ENCODE assay signal across 9 mouse cellular contexts in genomic region chr3:66078026-66078721, GRCm38 (mm10).
DNase-seq lines count a peak whose midpoint lies in the region; TF ChIP-seq lines count a peak whose summit lies in the region.
"Had no signal": no experiment of that assay in that cellular context is flagged by ENCODE, and none has a peak within 500 bp of the region (broad histone marks: within the 10 kb centered on the region; RNA-seq: fewer than 3 reads in every experiment).

No protein-coding gene starts in this region.

- peak; percentile 4 to 32 for DNase-seq in heart, postnatal 36 days
- DNase-seq in heart, adult 8-10 months (ENCODE audit: low spot score): no peak
- peak; percentile 23 for DNase-seq in urinary bladder, postnatal 25 days (ENCODE audit: low spot score)
- no peak for DNase-seq in urinary bladder, adult 2 months (ENCODE audit: low spot score)
- DNase-seq in gastrocnemius, adult 2 months: peak; percentile 65
- peak; percentile 31 for DNase-seq in testis, postnatal 14 days (ENCODE audit: low spot score)
- DNase-seq in yolk sac, embryonic 10.5 days (ENCODE audit: low spot score): no peak
- no peak for DNase-seq in spleen, adult 12 weeks (ENCODE audit: low spot score)

- no peak overlapping the region for H3K27ac ChIP-seq in gastrocnemius, adult 2 months
- H3K27ac ChIP-seq: macrophage had no signal

- TF ChIP-seq CTCF in gastrocnemius, adult 2 months (IDR thresholded peaks at IDR 0.05): peak; percentile 45

- no peak overlapping the region for H3K4me3 ChIP-seq in gastrocnemius, adult 2 months

- intact Hi-C loops in heart, postnatal 36 days (cut with DNase I): no loop called here
- intact Hi-C loops in gastrocnemius, adult 2 months (cut with DNase I): no loop called here

Comparison
In these comparisons a context has a peak if more than half of its experiments do, and no peak if none do; other contexts are left out.
1. DNase-seq: peak in heart, postnatal 36 days (2 of 2), urinary bladder, postnatal 25 days (single experiment), gastrocnemius, adult 2 months (single experiment) and testis, postnatal 14 days (single experiment); none in heart, adult 8-10 months (single experiment), urinary bladder, adult 2 months (single experiment), yolk sac, embryonic 10.5 days (single experiment) and spleen, adult 12 weeks (single experiment).